Mouse (Mus musculus) midbrain, embryonic 15.5 days (tissue): ENCODE measurements around the gene Axdnd1. TPM values are rescaled to one million over a fixed set of nuclear protein-coding genes. Genes with fewer than 3 reads are reported as not detected.

Experiments
- ATAC-seq: fragments of 200-750 bp; cut with Nextera tagmentation; replicated peaks from 2 replicates; pipeline ENCODE4 v1.8.0; 2017; ENCODE audit warnings: moderate TSS enrichment
- H3K27ac ChIP-seq: fragments of 300-500 bp; sonication (generic); 2 replicates; pipeline ENCODE4 v1.5.1; 2015; ENCODE audit warnings: mild to moderate bottlenecking, inconsistent platforms
- H3K27me3 ChIP-seq: fragments of 300-500 bp; sonication (generic); replicated peaks from 2 replicates; pipeline ENCODE4 v1.6.1; 2015; ENCODE audit warnings: inconsistent platforms
- H3K36me3 ChIP-seq: fragments of 300-500 bp; sonication (generic); replicated peaks from 2 replicates; pipeline ENCODE4 v1.6.1; 2015; ENCODE audit warnings: inconsistent platforms
- H3K4me1 ChIP-seq: fragments of 300-500 bp; sonication (generic); 2 replicates; pipeline ENCODE4 v1.6.1; 2015; ENCODE audit warnings: inconsistent platforms
- H3K4me2 ChIP-seq: fragments of 300-500 bp; sonication (generic); 2 replicates; pipeline ENCODE4 v1.6.1; 2015; ENCODE audit warnings: inconsistent platforms, mild to moderate bottlenecking, moderate library complexity
- H3K4me3 ChIP-seq: fragments of 300-500 bp; sonication (generic); 2 replicates; pipeline ENCODE4 v1.5.1; 2015; ENCODE audit warnings: mild to moderate bottlenecking, inconsistent platforms
- H3K9ac ChIP-seq: fragments of 300-500 bp; sonication (generic); 2 replicates; pipeline ENCODE4 v1.6.1; 2015; ENCODE audit warnings: mild to moderate bottlenecking, inconsistent platforms
- H3K9me3 ChIP-seq: fragments of 300-500 bp; sonication (generic); 2 replicates; pipeline ENCODE4 v1.6.1; 2016; ENCODE audit warnings: inconsistent platforms
- WGBS: fragments of 180-500 bp; shearing (Covaris S2); methylation state at CpG from one replicate; pipeline ENCODE4 v1.1.7; 2015; ENCODE audit warnings: mixed read lengths; 5-methylcytosine and 5-hydroxymethylcytosine counted together
- polyA plus RNA-seq: library from polyadenylated mRNA; unstranded; fragments of >200 nt; fragmentation: Nextera tagmentation; extraction: Ambion mirVana; gene quantifications from 2 replicates; pipeline ENCODE4 v1.2.1, GENCODE M21; 2015

The Axdnd1 gene
- polyA plus RNA-seq, 1 experiment from 2014 or later = 0.12 TPM

DNA sequence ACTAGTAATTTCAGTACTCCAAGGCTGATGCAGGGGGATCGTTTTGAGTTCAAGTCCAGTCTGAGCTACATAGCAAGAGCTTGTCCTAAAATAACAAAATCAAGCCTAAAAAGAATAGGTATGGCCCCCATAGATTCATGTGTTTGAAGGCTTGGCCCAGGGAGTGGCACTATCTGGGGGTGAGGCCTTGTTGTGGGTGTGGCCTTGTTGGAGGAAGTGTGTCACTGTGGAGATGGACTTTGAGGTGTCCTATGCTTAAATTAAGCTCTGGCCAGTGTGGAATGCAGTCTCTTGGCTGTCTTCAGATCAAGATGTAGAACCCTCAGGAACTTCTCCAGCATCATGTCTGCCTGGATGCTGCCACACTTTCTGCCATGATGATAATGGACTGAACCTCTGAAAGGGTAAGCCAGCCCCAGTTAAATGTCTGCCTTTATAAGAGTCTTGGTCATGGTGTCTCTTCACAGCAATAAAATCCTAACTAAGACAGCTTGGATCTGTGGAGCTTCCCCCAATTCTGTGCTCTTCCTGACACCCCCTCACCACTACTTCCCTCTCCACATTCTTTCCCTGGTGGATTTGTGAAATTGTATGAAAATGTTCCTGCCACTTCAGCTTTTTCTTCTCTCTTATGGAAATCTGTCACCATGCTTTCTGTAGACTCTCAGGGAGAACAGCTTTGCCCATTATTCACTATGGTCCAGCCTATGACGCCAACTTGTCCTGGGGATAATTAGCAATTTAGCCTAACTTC, 34.2 kb upstream of the Axdnd1 start:
- WGBS = 94% methylated on average over 2 of the region's 2 CpGs
- no peak for ATAC-seq

GRCm38 (mm10) chr1:156454384-156454783, 33.4 kb upstream of the Axdnd1 start:
- 63% methylated on average over 7 of the region's 7 CpGs for WGBS
- no peaks in the 10 kb centered on the region for H3K36me3 ChIP-seq
- no peaks in the 10 kb centered on the region for H3K27me3 ChIP-seq
- no peak overlapping the region for H3K9ac ChIP-seq
- H3K27ac ChIP-seq = no peak overlapping the region
- H3K9me3 ChIP-seq = no peaks in the 10 kb centered on the region
- no peaks in the 10 kb centered on the region for H3K4me1 ChIP-seq
- H3K4me2 ChIP-seq = no peak overlapping the region
- no peak overlapping the region for H3K4me3 ChIP-seq
- ATAC-seq = no peak

More for the DNA sequence above, 34.2 kb upstream of the Axdnd1 start:
- Histone ChIP-seq H3K4me2 (no peak overlapping the region), H3K36me3 (no peaks in the 10 kb centered on the region), H3K4me1 (no peaks in the 10 kb centered on the region), H3K27ac (no peak overlapping the region), H3K9me3 (no peaks in the 10 kb centered on the region), H3K9ac (no peak overlapping the region), H3K27me3 (no peaks in the 10 kb centered on the region), H3K4me3 (no peak overlapping the region)

DNA sequence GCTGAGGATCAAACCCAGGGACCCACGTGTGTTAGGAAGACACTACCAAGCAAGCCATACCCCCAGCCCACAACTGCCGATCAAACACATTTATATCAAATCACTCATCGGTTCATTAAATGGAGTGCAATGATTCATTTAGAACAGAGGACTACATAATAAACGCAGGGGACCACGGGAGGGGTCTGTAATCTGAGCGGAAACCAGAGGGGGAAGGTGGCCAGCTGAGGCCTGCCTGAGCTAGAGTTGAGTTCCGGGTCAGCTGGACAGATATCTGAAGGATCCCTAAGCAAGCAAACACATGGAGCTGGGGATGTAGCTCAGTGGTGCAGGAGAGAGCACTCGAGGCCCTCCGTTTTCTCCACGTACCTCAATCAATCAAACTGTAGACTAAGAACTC, 32.9 kb upstream of the Axdnd1 start:
- WGBS = 88% methylated on average over 10 of the region's 10 CpGs
- H3K4me1 ChIP-seq = no peaks in the 10 kb centered on the region
- ATAC-seq = no peak

GRCm38 (mm10) chr1:156450478-156450877, 29.5 kb upstream of the Axdnd1 start:
- Histone ChIP-seq H3K9ac (no peak overlapping the region), H3K36me3 (no peaks in the 10 kb centered on the region), H3K9me3 (no peaks in the 10 kb centered on the region), H3K4me3 (no peak overlapping the region), H3K4me2 (no peak overlapping the region), H3K27me3 (no peaks in the 10 kb centered on the region), H3K27ac (no peak overlapping the region), H3K4me1 (no peaks in the 10 kb centered on the region)
- 23% methylated on average over 4 of the region's 4 CpGs for WGBS
- no peak for ATAC-seq

More for the DNA sequence above, 32.9 kb upstream of the Axdnd1 start:
- Histone ChIP-seq H3K9me3 (no peaks in the 10 kb centered on the region), H3K9ac (no peak overlapping the region), H3K27ac (no peak overlapping the region), H3K4me3 (no peak overlapping the region), H3K36me3 (no peaks in the 10 kb centered on the region), H3K4me2 (no peak overlapping the region), H3K27me3 (no peaks in the 10 kb centered on the region)

DNA sequence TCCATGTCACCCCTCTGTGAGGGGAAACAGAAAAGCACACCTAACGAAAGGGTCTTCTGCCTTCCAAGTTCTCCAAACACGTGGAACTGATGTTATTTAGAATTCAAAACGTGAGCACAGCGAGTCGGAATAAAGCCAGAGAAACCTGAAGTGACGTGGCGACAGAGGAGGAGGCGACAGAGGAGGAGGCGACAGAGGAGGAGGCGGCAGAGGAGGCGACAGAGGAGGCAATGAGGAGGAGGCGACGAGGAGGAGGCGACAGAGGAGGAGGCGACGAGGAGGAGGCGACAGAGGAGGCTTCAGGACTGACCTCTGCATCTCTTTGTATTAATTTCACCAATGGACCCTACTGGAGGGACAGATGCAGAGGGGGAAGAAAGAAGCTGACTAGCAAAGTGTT, 28.7 kb upstream of the Axdnd1 start:
- WGBS = 68% methylated on average over 17 of the region's 17 CpGs
- H3K36me3 ChIP-seq = no peaks in the 10 kb centered on the region
- no peaks in the 10 kb centered on the region for H3K4me1 ChIP-seq
- H3K27me3 ChIP-seq = no peaks in the 10 kb centered on the region
- H3K9ac ChIP-seq = no peak overlapping the region
- H3K4me2 ChIP-seq = no peak overlapping the region
- no peaks in the 10 kb centered on the region for H3K9me3 ChIP-seq
- H3K27ac ChIP-seq = no peak overlapping the region
- ATAC-seq = no peak
- no peak overlapping the region for H3K4me3 ChIP-seq

- no peaks in the 10 kb centered on the region for H3K4me1 ChIP-seq
- WGBS = 83% methylated on average over 7 of the region's 7 CpGs
- ATAC-seq = no peak
- H3K27me3 ChIP-seq = no peaks in the 10 kb centered on the region
- H3K4me2 ChIP-seq = no peak overlapping the region
- H3K9ac ChIP-seq = no peak overlapping the region
- H3K36me3 ChIP-seq = no peaks in the 10 kb centered on the region
- no peak overlapping the region for H3K27ac ChIP-seq
- no peaks in the 10 kb centered on the region for H3K9me3 ChIP-seq
- no peak overlapping the region for H3K4me3 ChIP-seq
Observed at GRCm38 (mm10) chr1:156449089-156449488, 28.1 kb upstream of the Axdnd1 start.

DNA sequence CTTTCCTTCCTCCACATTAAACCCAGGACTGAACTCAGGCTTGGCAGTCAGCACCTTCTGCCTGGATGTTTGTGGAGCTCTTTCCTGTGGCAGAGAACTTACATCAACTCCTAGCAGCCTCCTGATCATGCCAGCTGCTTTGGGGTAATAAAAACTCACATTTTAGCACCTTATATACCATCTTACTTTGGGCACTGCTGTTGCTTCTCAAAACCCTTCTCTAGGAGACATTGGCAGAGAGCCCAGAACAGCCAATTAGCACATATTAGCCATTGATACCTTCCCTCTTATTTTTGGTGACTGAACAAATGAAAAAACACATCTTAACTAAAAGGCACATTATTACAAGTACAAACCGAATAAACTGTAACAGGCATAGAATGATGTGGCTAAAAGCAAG, 24.1 kb upstream of the Axdnd1 start:
- no peaks in the 10 kb centered on the region for H3K4me1 ChIP-seq
- no peak overlapping the region for H3K4me2 ChIP-seq
- ATAC-seq = no peak
- H3K9ac ChIP-seq = no peak overlapping the region
- H3K27me3 ChIP-seq = no peaks in the 10 kb centered on the region
- no peak overlapping the region for H3K27ac ChIP-seq
- no peak overlapping the region for H3K4me3 ChIP-seq
- 80% methylated on average over 1 of the region's 1 CpGs for WGBS
- no peaks in the 10 kb centered on the region for H3K36me3 ChIP-seq
- no peaks in the 10 kb centered on the region for H3K9me3 ChIP-seq

GRCm38 (mm10) chr1:156442776-156443175, 21.8 kb upstream of the Axdnd1 start:
- Histone ChIP-seq H3K4me3 (no peak overlapping the region), H3K9ac (no peak overlapping the region), H3K4me1 (no peaks in the 10 kb centered on the region), H3K4me2 (no peak overlapping the region), H3K27me3 (no peaks in the 10 kb centered on the region), H3K27ac (no peak overlapping the region), H3K36me3 (no peaks in the 10 kb centered on the region), H3K9me3 (no peaks in the 10 kb centered on the region)
- 89% methylated on average over 6 of the region's 6 CpGs for WGBS
- no peak for ATAC-seq

DNA sequence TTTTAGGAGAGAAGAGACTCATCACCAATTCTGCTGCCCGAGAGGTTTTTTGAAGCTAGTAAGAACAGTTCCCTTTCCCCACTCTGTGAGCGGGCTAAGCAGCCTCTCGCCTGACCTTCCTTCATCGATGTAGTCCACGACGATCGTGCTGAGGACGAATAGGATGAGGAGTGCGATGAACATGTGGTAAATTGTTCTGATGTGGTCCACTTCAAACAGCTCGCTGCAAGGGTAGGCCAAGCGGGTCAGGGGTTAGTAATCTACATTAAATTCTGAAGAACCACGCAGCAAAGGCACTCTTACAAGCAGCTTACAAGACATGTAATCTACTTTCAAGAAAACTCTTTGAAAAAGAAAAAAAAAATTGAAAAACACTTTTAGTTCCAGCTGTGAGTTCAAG, 21.3 kb upstream of the Axdnd1 start:
- WGBS = 94% methylated on average over 12 of the region's 12 CpGs
- no peaks in the 10 kb centered on the region for H3K4me1 ChIP-seq
- no peaks in the 10 kb centered on the region for H3K36me3 ChIP-seq
- H3K27me3 ChIP-seq = no peaks in the 10 kb centered on the region
- no peak overlapping the region for H3K4me3 ChIP-seq
- H3K9ac ChIP-seq = no peak overlapping the region
- no peaks in the 10 kb centered on the region for H3K9me3 ChIP-seq
- no peak overlapping the region for H3K4me2 ChIP-seq
- no peak for ATAC-seq
- no peak overlapping the region for H3K27ac ChIP-seq

GRCm38 (mm10) chr1:156437726-156438125, 16.8 kb upstream of the Axdnd1 start:
- Histone ChIP-seq H3K27me3 (no peaks in the 10 kb centered on the region), H3K9me3 (no peaks in the 10 kb centered on the region), H3K9ac (no peak overlapping the region), H3K4me2 (no peak overlapping the region), H3K4me1 (no peaks in the 10 kb centered on the region), H3K27ac (no peak overlapping the region), H3K36me3 (no peaks in the 10 kb centered on the region), H3K4me3 (no peak overlapping the region)
- WGBS = 93% methylated on average over 5 of the region's 5 CpGs
- no peak for ATAC-seq

DNA sequence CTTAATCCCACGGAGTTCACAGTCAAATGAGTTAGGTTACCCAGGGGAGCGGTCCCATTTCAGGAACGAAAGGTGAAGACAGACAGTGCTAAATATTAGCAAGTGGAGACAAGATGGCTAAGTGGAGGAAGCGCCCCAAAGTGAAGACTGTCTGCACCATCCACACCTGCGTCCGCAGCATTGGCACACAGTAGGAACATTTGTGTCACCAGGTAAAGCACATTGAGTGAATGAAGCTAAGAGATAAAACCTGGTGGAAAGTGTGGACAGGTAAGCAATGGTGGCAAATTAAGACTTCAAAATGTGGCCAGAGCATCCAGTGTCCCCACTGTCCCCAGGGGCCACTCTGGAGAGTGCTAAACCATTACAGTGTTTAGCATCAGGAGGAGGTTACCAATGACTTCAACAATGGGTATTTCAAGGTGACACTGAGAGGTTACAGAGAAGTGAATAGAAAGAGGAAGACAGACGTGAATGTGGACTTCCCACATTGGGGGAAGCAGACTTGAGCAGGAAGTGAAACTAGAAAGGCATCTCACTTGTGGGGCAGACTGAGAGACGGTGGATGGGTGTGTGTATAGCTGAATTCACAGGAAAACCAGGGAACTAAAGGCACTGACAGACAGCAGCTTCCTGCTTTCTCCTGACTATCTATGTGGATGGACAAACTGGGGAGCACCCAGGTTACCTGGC, 16.2 kb upstream of the Axdnd1 start:
- Histone ChIP-seq H3K4me1 (no peaks in the 10 kb centered on the region), H3K36me3 (no peaks in the 10 kb centered on the region), H3K27me3 (no peaks in the 10 kb centered on the region), H3K4me3 (no peak overlapping the region), H3K9ac (no peak overlapping the region), H3K9me3 (no peaks in the 10 kb centered on the region), H3K27ac (no peak overlapping the region), H3K4me2 (no peak overlapping the region)
- WGBS = 95% methylated on average over 8 of the region's 8 CpGs
- ATAC-seq = no peak

DNA sequence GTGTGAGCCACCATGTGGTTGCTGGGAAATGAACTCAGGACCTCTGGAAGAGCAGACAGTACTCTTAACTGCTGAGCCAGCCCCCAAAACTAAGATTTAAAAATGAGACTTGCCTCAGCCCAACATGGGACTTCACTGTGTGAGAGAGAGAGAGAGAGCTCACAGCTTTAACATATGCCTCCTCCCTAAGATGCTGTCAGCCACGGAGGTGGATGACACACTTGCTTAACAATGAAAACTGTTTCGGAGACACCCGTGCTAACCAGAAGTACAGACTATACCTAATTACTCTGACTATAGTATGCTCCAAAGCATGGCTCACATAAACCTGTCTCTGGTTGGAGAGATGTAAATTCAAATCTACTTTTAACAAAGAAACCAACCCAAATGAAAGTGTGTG, 12.5 kb upstream of the Axdnd1 start:
- H3K4me2 ChIP-seq = no peak overlapping the region
- no peak for ATAC-seq
- no peak overlapping the region for H3K4me3 ChIP-seq
- WGBS = 93% methylated on average over 3 of the region's 3 CpGs
- H3K9ac ChIP-seq = no peak overlapping the region
- no peaks in the 10 kb centered on the region for H3K4me1 ChIP-seq
- H3K9me3 ChIP-seq = no peaks in the 10 kb centered on the region
- no peak overlapping the region for H3K27ac ChIP-seq
- H3K27me3 ChIP-seq = no peaks in the 10 kb centered on the region
- no peaks in the 10 kb centered on the region for H3K36me3 ChIP-seq

GRCm38 (mm10) chr1:156432498-156432897, 11.5 kb upstream of the Axdnd1 start:
- no peak overlapping the region for H3K27ac ChIP-seq
- no peak overlapping the region for H3K4me2 ChIP-seq
- WGBS = 84% methylated on average over 10 of the region's 10 CpGs
- H3K4me1 ChIP-seq = no peaks in the 10 kb centered on the region
- no peaks in the 10 kb centered on the region for H3K27me3 ChIP-seq
- H3K9me3 ChIP-seq = no peaks in the 10 kb centered on the region
- H3K9ac ChIP-seq = no peak overlapping the region
- no peak for ATAC-seq
- H3K4me3 ChIP-seq = no peak overlapping the region
- H3K36me3 ChIP-seq = no peaks in the 10 kb centered on the region
